Mouse (Mus musculus): ENCODE data around the gene Tmub2.

- TF ChIP-seq CTCF (IDR thresholded peaks at IDR 0.05; ENCODE audit: low read depth) (no peak), EP300 (optimal IDR thresholded peaks at IDR 0.05) (no peak)
Observed at GRCm38 (mm10) chr11:102288913-102289312, 4.2 kb downstream of the Tmub2 start.

Measured in stomach, postnatal 0 days (tissue).